Mouse (Mus musculus) kidney, postnatal 0 days (tissue): Measurements from ENCODE around the gene Olfr1489. TPM values are rescaled to one million over a fixed set of nuclear protein-coding genes. Genes with fewer than 3 reads are reported as not detected.
"Not testable (repeated sequence)": the region's sequence is repeated elsewhere in the genome, so short reads cannot be mapped to it uniquely, and the experiment has no call there.

Experiments used
- ATAC-seq: fragments of 200-750 bp; cut with Nextera tagmentation; replicated peaks from 2 replicates; pipeline ENCODE4 v1.8.0; 2017; ENCODE audit warnings: low read depth, moderate number of reproducible peaks, moderate TSS enrichment, moderate library complexity; ENCODE audit not compliant: low FRiP score
- DNase-seq: peaks from one replicate; pipeline ENCODE4 v3.0.0-alpha.2; 2016; ENCODE audit warnings: low spot score
- H3K27ac ChIP-seq: fragments of 300-500 bp; sonication (generic); 2 replicates; pipeline ENCODE4 v1.5.1; 2014; ENCODE audit warnings: mild to moderate bottlenecking
- H3K27me3 ChIP-seq: fragments of 300-500 bp; sonication (generic); 2 replicates; pipeline ENCODE4 v1.6.1; 2014; ENCODE audit warnings: low read length, mixed read lengths; ENCODE audit not compliant: insufficient read depth
- H3K36me3 ChIP-seq: fragments of 300-500 bp; sonication (generic); 2 replicates; pipeline ENCODE4 v1.6.1; 2014; ENCODE audit warnings: low read length, mixed read lengths; ENCODE audit not compliant: insufficient read depth
- H3K4me1 ChIP-seq: fragments of 300-500 bp; sonication (generic); replicated peaks from 2 replicates; pipeline ENCODE4 v1.6.1; 2014; ENCODE audit warnings: antibody characterized with exemption, low read length, mixed read lengths; ENCODE audit not compliant: insufficient read depth
- H3K4me2 ChIP-seq: fragments of 300-500 bp; sonication (generic); 2 replicates; pipeline ENCODE4 v1.6.1; 2014; ENCODE audit warnings: mild to moderate bottlenecking, low read length, moderate library complexity, mixed read lengths
- H3K4me3 ChIP-seq: fragments of 300-500 bp; sonication (generic); replicated peaks from 2 replicates; pipeline ENCODE4 v1.5.1; 2014; ENCODE audit warnings: low read depth, low read length
- H3K9ac ChIP-seq: fragments of 300-500 bp; sonication (generic); 2 replicates; pipeline ENCODE4 v1.6.1; 2014; ENCODE audit warnings: low read depth, low read length
- H3K9me3 ChIP-seq: fragments of 300-500 bp; sonication (generic); replicated peaks from 2 replicates; pipeline ENCODE4 v1.6.1; 2016; ENCODE audit warnings: low read length, inconsistent platforms, mixed read lengths
- CTCF ChIP-seq: IDR thresholded peaks from 2 replicates; pipeline ENCODE4 v1.5.1; 2016; ENCODE audit warnings: antibody characterized with exemption, low read depth, mild to moderate bottlenecking, moderate library complexity
- WGBS: fragments of 180-500 bp; shearing (Covaris S2); extraction: QIAGEN DNeasy Blood & Tissue Kit; methylation state at CpG from one replicate; pipeline ENCODE4 v1.1.7; 2014; 5-methylcytosine and 5-hydroxymethylcytosine counted together
- microRNA-seq: library from miRNA; unstranded; fragments of <30 nt; microRNA quantifications from one replicate; pipeline ENCODE4, GENCODE M21; 2016
- polyA plus RNA-seq: library from polyadenylated mRNA; unstranded; fragments of >200 nt; fragmentation: Nextera tagmentation; extraction: Ambion mirVana; gene quantifications from 2 replicates; pipeline ENCODE4 v1.2.1, GENCODE M21; 2015

Gene Olfr1489
- not detected in 2 replicates for polyA plus RNA-seq

DNA sequence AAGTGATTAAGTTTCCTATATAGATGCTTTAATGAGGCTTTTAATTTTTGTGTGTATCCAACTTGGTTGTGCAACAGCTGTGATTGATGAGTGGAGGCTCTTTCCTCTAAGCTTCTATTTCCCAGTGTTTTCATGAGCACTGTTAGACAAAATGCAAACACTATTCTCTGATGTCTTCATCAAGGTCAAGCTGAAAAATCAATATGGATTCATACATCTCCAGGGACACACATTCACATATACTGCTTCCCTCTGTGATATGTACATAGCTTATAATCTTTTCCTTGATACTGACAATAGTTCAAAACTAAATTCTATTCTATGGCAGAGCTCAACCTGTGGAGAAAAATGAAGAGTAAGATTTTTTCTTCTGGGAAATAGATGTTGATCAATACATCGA is at the start of gene Olfr1489:
Gene Olfr1489, plus strand, starts transcription at position 301 of the 400 bp plus-strand sequence.
- DNase-seq, result no peak
- no peak for TF ChIP-seq CTCF
- Histone ChIP-seq H3K4me2 (no peak within 1 kb of the TSS), H3K9ac (no peak within 1 kb of the TSS), H3K9me3 (no peaks in the 10 kb centered on the region), H3K4me3 (no peak within 1 kb of the TSS), H3K4me1 (no peaks in the 10 kb centered on the region), H3K27ac (no peak within 1 kb of the TSS), H3K27me3 (no peaks in the 10 kb centered on the region), H3K36me3 (no peaks in the 10 kb centered on the region)
- WGBS, result 84% methylated on average over 1 of the region's 1 CpGs
- no peak for ATAC-seq

DNA sequence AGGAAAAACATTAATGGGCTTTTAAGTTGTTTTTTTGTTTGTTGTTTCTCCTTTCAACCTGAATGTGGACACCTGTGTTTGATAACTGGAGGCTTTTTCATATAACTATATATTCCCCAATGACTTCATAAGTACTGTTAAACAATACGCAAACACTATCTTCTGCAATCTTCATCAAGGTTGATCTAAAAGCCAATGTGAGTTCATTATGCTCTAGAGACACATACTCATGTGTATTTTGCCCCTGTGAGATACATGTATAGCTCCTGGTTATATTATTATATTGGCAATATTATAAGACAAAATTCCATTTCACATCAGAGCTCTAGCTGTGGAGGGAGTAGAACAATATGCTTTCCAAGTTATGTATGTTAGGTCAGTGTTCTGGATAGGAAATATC is 48.2 kb upstream of the Olfr1489 start, which contains the start of gene Olfr1484:
Gene Olfr1484, plus strand, starts transcription at position 301 of the 400 bp plus-strand sequence.
- DNase-seq (no peak), ATAC-seq (no peak)
- H3K27ac ChIP-seq, result no peak within 1 kb of the TSS
- no peaks in the 10 kb centered on the region for H3K4me1 ChIP-seq
- no peaks in the 10 kb centered on the region for H3K9me3 ChIP-seq
- no peak within 1 kb of the TSS for H3K4me3 ChIP-seq
- H3K4me2 ChIP-seq, result no peak within 1 kb of the TSS
- H3K9ac ChIP-seq, result no peak within 1 kb of the TSS
- H3K36me3 ChIP-seq, result no peaks in the 10 kb centered on the region
- no peak for TF ChIP-seq CTCF
- WGBS, result 93% methylated on average over 1 of the region's 1 CpGs
- no peaks in the 10 kb centered on the region for H3K27me3 ChIP-seq

DNA sequence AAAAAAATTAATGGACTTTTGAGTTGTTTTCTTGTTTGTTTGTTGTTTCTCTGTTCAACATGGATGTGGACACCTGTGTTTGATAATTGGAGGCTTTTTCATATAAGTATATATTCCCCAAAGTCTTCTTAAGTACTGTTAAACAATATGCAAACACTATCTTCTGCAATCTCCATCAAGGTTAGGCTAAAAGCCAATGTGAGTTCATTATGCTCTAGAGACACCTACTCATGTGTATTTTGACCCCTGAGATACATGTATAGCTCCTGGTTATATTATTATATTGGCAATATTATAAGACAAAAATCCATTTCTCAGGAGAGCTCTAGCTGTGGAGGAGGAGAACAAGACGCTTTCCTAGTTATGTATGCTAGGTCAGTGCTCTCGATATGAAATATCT is 14.3 kb upstream of the Olfr1489 start, which contains the start of gene Olfr1487:
Gene Olfr1487, plus strand, starts transcription at position 301 of the 400 bp plus-strand sequence.
- not testable (repeated sequence) for H3K4me1 ChIP-seq, ATAC-seq, DNase-seq, H3K36me3 ChIP-seq, H3K9ac ChIP-seq, H3K27me3 ChIP-seq, H3K9me3 ChIP-seq, H3K4me2 ChIP-seq, H3K4me3 ChIP-seq, H3K27ac ChIP-seq
- whole genome bisulfite sequencing, result 82% methylated on average over 2 of the region's 2 CpGs

DNA sequence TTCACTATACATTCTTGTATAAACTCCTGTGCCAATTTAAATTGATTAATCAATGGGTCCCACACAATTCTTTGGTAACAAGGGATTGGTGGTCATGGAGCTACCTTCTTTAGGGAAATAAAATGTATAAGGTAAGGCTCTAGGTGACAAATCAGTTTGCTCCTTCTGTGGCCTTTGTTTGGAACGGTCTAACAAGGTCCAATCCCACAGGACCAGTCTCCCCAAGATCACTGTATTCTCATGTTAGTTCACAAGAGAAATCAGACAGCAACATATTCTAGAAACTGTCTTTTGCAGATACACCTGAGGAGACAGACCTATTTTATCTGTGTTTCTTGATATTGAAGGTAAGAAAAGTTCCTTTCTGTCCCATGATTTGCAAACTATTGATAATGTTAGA is 19.4 kb downstream of the Olfr1489 start, which contains the start of gene Olfr1490:
Gene Olfr1490, plus strand, starts transcription at position 301 of the 400 bp plus-strand sequence.
- Histone ChIP-seq H3K9me3 (no peaks in the 10 kb centered on the region), H3K27ac (no peak within 1 kb of the TSS), H3K36me3 (no peaks in the 10 kb centered on the region), H3K4me1 (no peaks in the 10 kb centered on the region), H3K9ac (no peak within 1 kb of the TSS), H3K4me3 (no peak within 1 kb of the TSS), H3K27me3 (no peaks in the 10 kb centered on the region), H3K4me2 (no peak within 1 kb of the TSS)
- 68% methylated on average over 1 of the region's 1 CpGs for WGBS
- ATAC-seq (no peak), DNase-seq (no peak)
- TF ChIP-seq CTCF, result no peak

Small RNA genes lying within 50 kb of the gene (microRNA-seq; reads per million reads assigned to microRNA genes)
- gene Gm22323 (not detected), gene Gm23931 (not detected)

Other genes with a start within 250 kb of the Olfr1489 start
- gene Olfr1469, start 223.8 kb upstream of the Olfr1489 start, polyA plus RNA-seq, result not detected in 2 replicates
- not detected in 2 replicates for gene Olfr1471, start 188.2 kb upstream of the Olfr1489 start, polyA plus RNA-seq
- gene Olfr1472, start 175.5 kb upstream of the Olfr1489 start, polyA plus RNA-seq, result not detected in 2 replicates
- gene Olfr1474, start 162.1 kb upstream of the Olfr1489 start, polyA plus RNA-seq, result not detected in 2 replicates
- not detected in 2 replicates for gene Olfr1475, start 151.4 kb upstream of the Olfr1489 start, polyA plus RNA-seq
- gene Olfr1477, start 131.1 kb upstream of the Olfr1489 start, polyA plus RNA-seq, result not detected in 2 replicates
- not detected in 2 replicates for gene Olfr1480, start 103.7 kb upstream of the Olfr1489 start, polyA plus RNA-seq
- gene Olfr1484, start 48.1 kb upstream of the Olfr1489 start, polyA plus RNA-seq, result not detected in 2 replicates
- not detected in 2 replicates for gene Olfr1487, start 14.2 kb upstream of the Olfr1489 start, polyA plus RNA-seq
- not detected in 2 replicates for gene Olfr1490, start 19.5 kb downstream of the Olfr1489 start, polyA plus RNA-seq
- gene Olfr1491, start 65.6 kb downstream of the Olfr1489 start, polyA plus RNA-seq, result not detected in 2 replicates
- not detected in 2 replicates for gene Olfr1493-ps1, start 91.7 kb downstream of the Olfr1489 start, polyA plus RNA-seq
- not detected in 2 replicates for gene Olfr1494, start 108.1 kb downstream of the Olfr1489 start, polyA plus RNA-seq
- gene Olfr1495, start 133.0 kb downstream of the Olfr1489 start, polyA plus RNA-seq, result not detected in 2 replicates
- gene Olfr1496, start 146.3 kb downstream of the Olfr1489 start, polyA plus RNA-seq, result not detected in 2 replicates
- gene Olfr1497, start 166.6 kb downstream of the Olfr1489 start, polyA plus RNA-seq, result not detected in 2 replicates
- not detected in 2 replicates for gene Olfr1499, start 187.8 kb downstream of the Olfr1489 start, polyA plus RNA-seq
- not detected in 2 replicates for gene Olfr1500, start 198.9 kb downstream of the Olfr1489 start, polyA plus RNA-seq
- gene Olfr1501, start 219.1 kb downstream of the Olfr1489 start, polyA plus RNA-seq, result not detected in 2 replicates
- gene Olfr1502, start 230.2 kb downstream of the Olfr1489 start, polyA plus RNA-seq, result not detected in 2 replicates